Mouse (Mus musculus): ENCODE results near the gene Fggy.

GRCm38 (mm10) chr4:95687350-95687749 lies 130.0 kb downstream of the Fggy start:
- TF ChIP-seq CTCF (IDR thresholded peaks at IDR 0.05; ENCODE audit: control insufficient read depth, insufficient read depth, insufficient read length) (no peak), CEBPB (IDR thresholded peaks at IDR 0.05; ENCODE audit: low read depth) (no peak), USF1 (IDR thresholded peaks at IDR 0.05; ENCODE audit: low read depth) (no peak), MYOD1 (IDR thresholded peaks at IDR 0.05; ENCODE audit: control insufficient read depth, insufficient read length, low read depth) (no peak), FOSL1 (IDR thresholded peaks at IDR 0.05; ENCODE audit: insufficient read depth, low read length, poor library complexity, severe bottlenecking) (no peak)
